Mouse (Mus musculus) heart, postnatal 25 days (tissue): ENCODE measurements around the gene Hfe. TPM values are rescaled to one million over a fixed set of nuclear protein-coding genes. Genes with fewer than 3 reads are reported as not detected.

Source experiments
- DNase-seq: peaks from one replicate; pipeline ENCODE4 v3.0.0; 2022; ENCODE audit warnings: low spot score
- intact Hi-C: fragments of 180-260 bp; cut with DNase I; formaldehyde crosslinking; loops from one replicate; pipeline ENCODE4 v1.15.1; 2025
- microRNA-seq: library from miRNA; unstranded; fragments of <30 nt; microRNA quantifications from one replicate; pipeline ENCODE4 v1.2.0, GENCODE M21; 2022
- total RNA-seq, 2 experiments: library from RNA; stranded (reverse); gene quantifications; 2 replicates each; pipeline ENCODE4 v1.2.3; 2021

Gene Hfe
- total RNA-seq, 2 experiments from 2014 or later, result 48.9 to 50.3 TPM

GRCm38 (mm10) chr13:23659636-23660366 is 50.9 kb downstream of the Hfe start:
- intact Hi-C loops, result no loop called here
- no peak for DNase-seq

Small RNA genes lying within 50 kb of the gene (microRNA-seq; reads per million reads assigned to microRNA genes)
- not detected for gene Gm44314
- gene Gm44350, result not detected
- not detected for gene Gm44484

Other genes with a start within 250 kb of the Hfe start
- not detected for gene Btn1a1, start 245.0 kb downstream of the Hfe start, total RNA-seq
- not detected for gene Btn2a2, start 222.0 kb downstream of the Hfe start, total RNA-seq
- gene Hist1h4h, start 179.8 kb downstream of the Hfe start, total RNA-seq, result 100 to 1,000 TPM; 272 to 334 TPM
- gene Hist1h2af, start 176.9 kb downstream of the Hfe start, total RNA-seq, result 10 to 100 TPM; 13.7 to 25.9 TPM
- 1 to 10 TPM; 3.4 to 4.1 TPM for gene Hist1h3g, start 175.4 kb downstream of the Hfe start, total RNA-seq
- 1 to 10 TPM; 1.4 to 1.9 TPM for gene Hist1h2bh, start 167.5 kb downstream of the Hfe start, total RNA-seq
- gene Hist1h3f, start 166.8 kb downstream of the Hfe start, total RNA-seq, result 10 to 100 TPM in 1 of 2 experiments, 1 to 10 TPM in 1; 6.4 to 10.6 TPM
- gene Hist1h4f, start 159.2 kb downstream of the Hfe start, total RNA-seq, result 10 to 100 TPM; 33.0 to 46.9 TPM
- gene Hist1h1d, start 157.6 kb downstream of the Hfe start, total RNA-seq, result 1 to 10 TPM; 1.8 to 2.5 TPM
- gene Hist1h3e, start 148.5 kb downstream of the Hfe start, total RNA-seq, result 10 to 100 TPM; 15.4 to 27.3 TPM
- 1 to 10 TPM; 3.4 to 4.1 TPM for gene Hist1h2ae, start 139.6 kb downstream of the Hfe start, total RNA-seq
- gene Hist1h2bg, start 139.5 kb downstream of the Hfe start, total RNA-seq, result 10 to 100 TPM; 28.4 to 48.1 TPM
- gene Hist1h2bf, start 136.7 kb downstream of the Hfe start, total RNA-seq, result 10 to 100 TPM; 16.8 to 17.6 TPM
- 1 to 10 TPM; 2.4 to 4.8 TPM for gene Hist1h2ad, start 136.5 kb downstream of the Hfe start, total RNA-seq
- 1 to 10 TPM; 3.4 to 3.6 TPM for gene Hist1h3d, start 135.1 kb downstream of the Hfe start, total RNA-seq
- 10 to 100 TPM; 54.4 to 63.1 TPM for gene Hist1h4d, start 129.3 kb downstream of the Hfe start, total RNA-seq
- gene Hist1h2be, start 89.7 kb downstream of the Hfe start, total RNA-seq, result 10 to 100 TPM; 10.5 to 10.7 TPM
- gene Hist1h1e, start 88.3 kb downstream of the Hfe start, total RNA-seq, result 10 to 100 TPM; 35.6 to 42.0 TPM
- gene Hist1h2ac, start 26.9 kb downstream of the Hfe start, total RNA-seq, result 1 to 10 TPM; 1.5 to 1.9 TPM
- 10 to 100 TPM; 73.7 to 74.9 TPM for gene Hist1h2bc, start 26.7 kb downstream of the Hfe start, total RNA-seq
- gene Hist1h1t, start 15.0 kb downstream of the Hfe start, total RNA-seq, result not detected
- gene Hist1h4c, start 12.4 kb downstream of the Hfe start, total RNA-seq, result 10 to 100 TPM; 42.4 to 60.8 TPM
- 100 to 1,000 TPM; 134 to 160 TPM for gene Hist1h1c, start 28.0 kb upstream of the Hfe start, total RNA-seq
- gene Hist1h3c, start 34.7 kb upstream of the Hfe start, total RNA-seq, result 1 to 10 TPM; 3.2 to 9.1 TPM
- gene Hist1h2bb, start 35.9 kb upstream of the Hfe start, total RNA-seq, result 10 to 100 TPM in 1 of 2 experiments, 1 to 10 TPM in 1; 9.6 to 11.4 TPM
- 10 to 100 TPM; 12.7 to 17.0 TPM for gene Hist1h2ab, start 40.3 kb upstream of the Hfe start, total RNA-seq
- gene Hist1h3b, start 41.4 kb upstream of the Hfe start, total RNA-seq, result 10 to 100 TPM; 19.3 to 26.5 TPM
- 10 to 100 TPM; 13.3 to 23.6 TPM for gene Hist1h4b, start 46.2 kb upstream of the Hfe start, total RNA-seq
- 10 to 100 TPM; 12.6 to 15.8 TPM for gene Hist1h4a, start 50.4 kb upstream of the Hfe start, total RNA-seq
- gene Hist1h3a, start 51.5 kb upstream of the Hfe start, total RNA-seq, result 10 to 100 TPM; 15.8 to 18.0 TPM
- gene Hist1h1a, start 52.8 kb upstream of the Hfe start, total RNA-seq, result 1 to 10 TPM; 5.4 to 9.2 TPM
- gene Trim38, start 59.1 kb upstream of the Hfe start, total RNA-seq, result not detected
- gene Slc17a2, start 96.1 kb upstream of the Hfe start, total RNA-seq, result not detected
- gene Slc17a3, start 128.6 kb upstream of the Hfe start, total RNA-seq, result not detected
- not detected for gene Slc17a1, start 156.9 kb upstream of the Hfe start, total RNA-seq
- not detected for gene Slc17a4, start 204.2 kb upstream of the Hfe start, total RNA-seq
- not detected for gene Hist1h2ba, start 223.3 kb upstream of the Hfe start, total RNA-seq
- not detected for gene Hist1h2aa, start 223.6 kb upstream of the Hfe start, total RNA-seq